Mouse (Mus musculus) forebrain, embryonic 14.5 days (tissue): ENCODE results near the gene Tmem51. TPM values are rescaled to one million over a fixed set of nuclear protein-coding genes. Genes with fewer than 3 reads are reported as not detected.

Experiments
- ATAC-seq: fragments of 200-750 bp; cut with Nextera tagmentation; 2 replicates; pipeline ENCODE4 v1.8.0; 2017; ENCODE audit warnings: mild to moderate bottlenecking, moderate library complexity
- DNase-seq: peaks from one replicate; pipeline ENCODE4 v3.0.0-alpha.2; 2015; ENCODE audit warnings: low spot score
- H3K27ac ChIP-seq: fragments of 300-500 bp; sonication (generic); 2 replicates; pipeline ENCODE4 v1.5.1; 2014; ENCODE audit warnings: low read depth, mild to moderate bottlenecking, control low read depth, low read length, moderate library complexity
- H3K27me3 ChIP-seq: fragments of 300-500 bp; sonication (generic); replicated peaks from 2 replicates; pipeline ENCODE4 v1.6.1; 2014; ENCODE audit warnings: low read length, control low read depth, mixed read lengths; ENCODE audit not compliant: control insufficient read depth, insufficient read depth
- H3K36me3 ChIP-seq: fragments of 300-500 bp; sonication (generic); 2 replicates; pipeline ENCODE4 v1.6.1; 2014; ENCODE audit warnings: low read length, control low read depth; ENCODE audit not compliant: control insufficient read depth, insufficient read depth
- H3K4me1 ChIP-seq: fragments of 300-500 bp; sonication (generic); 2 replicates; pipeline ENCODE4 v1.6.1; 2014; ENCODE audit warnings: antibody characterized with exemption, low read length, control low read depth; ENCODE audit not compliant: control insufficient read depth, insufficient read depth
- H3K4me2 ChIP-seq: fragments of 300-500 bp; sonication (generic); 2 replicates; pipeline ENCODE4 v1.6.1; 2014; ENCODE audit warnings: mild to moderate bottlenecking, control low read depth, low read length
- H3K4me3 ChIP-seq: fragments of 300-500 bp; sonication (generic); 2 replicates; pipeline ENCODE4 v1.5.1; 2014; ENCODE audit warnings: low read depth, low read length, control low read depth
- H3K9ac ChIP-seq: fragments of 300-500 bp; sonication (generic); 2 replicates; pipeline ENCODE4 v1.6.1; 2014; ENCODE audit warnings: mild to moderate bottlenecking, low read length, control low read depth, moderate library complexity
- H3K9me3 ChIP-seq: fragments of 300-500 bp; sonication (generic); replicated peaks from 2 replicates; pipeline ENCODE4 v1.6.1; 2016; ENCODE audit warnings: low read length, control low read depth, mixed read lengths; ENCODE audit not compliant: control insufficient read depth
- WGBS: fragments of 180-500 bp; shearing (Covaris S2); extraction: QIAGEN DNeasy Blood & Tissue Kit; methylation state at CpG from one replicate; pipeline ENCODE4 v1.1.7; 2014; 5-methylcytosine and 5-hydroxymethylcytosine counted together
- polyA plus RNA-seq: library from polyadenylated mRNA; unstranded; fragments of >200 nt; fragmentation: Nextera tagmentation; extraction: Ambion mirVana; gene quantifications from 2 replicates; pipeline ENCODE4 v1.2.1, GENCODE M21; 2014

The Tmem51 gene
- polyA plus RNA-seq, 1 experiment from 2014 or later = 6.5 TPM

- no peaks in the 10 kb centered on the region for H3K27me3 ChIP-seq
- whole genome bisulfite sequencing = 89% methylated on average over 2 of the region's 2 CpGs
- no peaks in the 10 kb centered on the region for H3K9me3 ChIP-seq
- DNase-seq (no peak), ATAC-seq (no peak)
- no peak overlapping the region for H3K4me3 ChIP-seq
- H3K4me2 ChIP-seq = no peak overlapping the region
- H3K36me3 ChIP-seq = no peaks in the 10 kb centered on the region
- no peaks in the 10 kb centered on the region for H3K4me1 ChIP-seq
- no peak overlapping the region for H3K9ac ChIP-seq
- H3K27ac ChIP-seq = no peak overlapping the region
These were observed 59.6 kb downstream of the Tmem51 start for GRCm38 (mm10) chr4:142024536-142024935.

DNA sequence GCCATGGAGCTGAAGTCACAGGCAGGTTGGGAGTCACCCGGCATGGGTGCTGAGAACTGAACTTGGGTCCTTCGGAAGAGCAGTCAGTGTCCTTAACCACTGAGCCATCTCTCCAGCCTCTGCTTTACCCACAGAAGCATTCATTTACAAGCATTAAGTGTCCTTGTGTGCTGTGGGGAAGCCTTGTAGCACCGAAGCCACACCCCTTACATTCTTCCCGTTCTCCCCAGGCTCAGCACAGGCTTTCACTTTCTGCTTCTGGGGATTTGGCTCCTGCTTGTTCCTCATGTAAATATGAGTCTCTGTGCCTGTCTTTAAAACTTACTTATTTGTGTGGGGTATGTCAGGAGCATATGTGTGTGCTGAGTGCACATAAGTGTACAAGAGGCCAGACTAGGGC lies 60.9 kb downstream of the Tmem51 start:
- Histone ChIP-seq H3K9ac (no peak overlapping the region), H3K27me3 (no peaks in the 10 kb centered on the region), H3K4me1 (no peaks in the 10 kb centered on the region), H3K27ac (no peak overlapping the region), H3K4me2 (no peak overlapping the region), H3K36me3 (no peaks in the 10 kb centered on the region), H3K9me3 (no peaks in the 10 kb centered on the region), H3K4me3 (no peak overlapping the region)
- WGBS = 77% methylated on average over 4 of the region's 4 CpGs
- ATAC-seq = no peak
- no peak for DNase-seq

- WGBS = 66% methylated on average over 15 of the region's 15 CpGs
- Histone ChIP-seq H3K9me3 (no peaks in the 10 kb centered on the region), H3K27ac (no peak overlapping the region), H3K4me3 (no peak overlapping the region), H3K9ac (no peak overlapping the region), H3K4me2 (no peak overlapping the region), H3K36me3 (no peaks in the 10 kb centered on the region), H3K4me1 (no peaks in the 10 kb centered on the region), H3K27me3 (no peaks in the 10 kb centered on the region)
- no peak for ATAC-seq
- DNase-seq = no peak
These were observed 66.4 kb downstream of the Tmem51 start for GRCm38 (mm10) chr4:142017686-142018085.

DNA sequence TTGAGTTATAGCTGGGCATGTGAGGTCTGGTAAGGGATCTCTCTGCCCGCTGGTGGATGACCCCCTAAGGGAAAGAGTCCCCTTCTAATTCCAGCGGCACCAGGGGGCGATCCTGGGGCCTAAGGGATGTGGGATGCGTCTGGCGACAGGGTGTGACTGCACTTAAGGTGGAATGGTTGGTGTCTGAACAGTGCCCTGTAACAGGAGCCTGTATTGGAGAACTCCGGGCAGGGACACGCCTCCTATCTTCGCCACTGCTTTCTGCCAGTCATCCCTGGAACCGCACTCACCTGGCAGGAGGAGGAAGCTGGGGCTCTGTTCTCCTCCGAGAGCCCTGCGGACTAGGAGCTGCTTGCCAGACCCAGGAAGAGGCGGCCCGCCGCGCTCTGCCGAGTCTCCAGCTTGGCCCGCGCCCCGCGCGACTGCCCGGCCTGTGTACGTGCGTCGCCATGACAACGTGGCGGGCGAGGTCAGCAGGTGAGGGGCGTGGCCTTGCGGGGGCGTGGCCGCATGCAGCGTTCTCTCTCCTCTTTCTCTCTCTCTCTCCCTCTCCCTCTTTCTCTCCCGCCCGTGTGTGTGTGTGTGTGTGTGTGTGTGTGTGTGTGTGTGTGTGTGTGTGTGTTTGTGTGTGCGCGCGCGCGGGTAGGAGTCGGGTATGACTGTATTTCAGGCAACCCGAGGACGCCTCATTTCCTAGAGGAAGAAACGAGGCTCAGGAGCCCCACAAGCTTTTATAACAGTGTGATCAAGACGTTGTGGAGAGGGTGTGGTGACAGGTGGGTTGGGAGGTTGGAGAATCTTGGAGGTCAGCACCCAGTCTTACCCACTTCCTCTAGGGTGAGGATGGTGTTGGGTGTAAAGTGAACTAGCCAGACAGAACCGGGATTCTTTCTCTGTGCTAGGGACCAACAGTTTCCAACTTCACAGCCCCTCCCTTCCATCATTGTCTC lies 69.2 kb downstream of the Tmem51 start, which contains the start of gene Fhad1:
Gene Fhad1 (minus strand): TSS at position 424 of the 950 bp plus-strand sequence.
- Histone ChIP-seq H3K36me3 (no peaks in the 10 kb centered on the region), H3K4me2 (peak within 1 kb of the TSS; percentile 70), H3K9ac (peak within 1 kb of the TSS; percentile 50), H3K4me1 (no peaks in the 10 kb centered on the region), H3K9me3 (no peaks in the 10 kb centered on the region), H3K27ac (0 out of 2 replicates have a peak within 1 kb of the TSS, but pooled peaks have one; percentile 33), H3K4me3 (peak within 1 kb of the TSS; percentile 33), H3K27me3 (no peaks in the 10 kb centered on the region)
- ATAC-seq = peak; percentile 86
- DNase-seq = peak; percentile 80
- WGBS = 2% methylated on average over 43 of the region's 46 CpGs

DNA sequence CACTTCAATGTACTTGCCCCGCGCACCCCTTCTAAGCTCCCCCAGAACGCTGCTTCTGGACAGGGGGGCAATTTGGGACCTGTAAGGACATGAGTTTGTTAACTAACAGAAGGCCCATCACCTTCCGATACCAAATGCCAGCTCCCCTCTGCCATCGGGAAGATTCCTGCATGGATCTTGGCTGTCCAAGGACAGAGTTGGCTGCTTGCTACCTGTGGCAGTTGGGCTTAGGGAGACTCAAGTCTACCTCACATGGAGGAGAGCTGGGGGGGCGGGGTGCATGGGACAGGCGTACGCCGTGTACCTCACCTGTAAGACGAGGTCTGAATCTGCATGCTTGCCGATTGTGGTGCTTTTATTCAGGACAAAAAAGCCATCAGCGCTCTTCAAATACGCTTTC lies 72.9 kb downstream of the Tmem51 start:
- no peak overlapping the region for H3K9ac ChIP-seq
- no peaks in the 10 kb centered on the region for H3K9me3 ChIP-seq
- no peak for ATAC-seq
- no peaks in the 10 kb centered on the region for H3K4me1 ChIP-seq
- H3K4me3 ChIP-seq = no peak overlapping the region
- WGBS = 89% methylated on average over 13 of the region's 13 CpGs
- no peak overlapping the region for H3K27ac ChIP-seq
- no peak for DNase-seq
- no peak overlapping the region for H3K4me2 ChIP-seq
- no peaks in the 10 kb centered on the region for H3K36me3 ChIP-seq
- no peaks in the 10 kb centered on the region for H3K27me3 ChIP-seq

- H3K9ac ChIP-seq = no peak overlapping the region
- H3K4me2 ChIP-seq = no peak overlapping the region
- DNase-seq = no peak
- H3K27ac ChIP-seq = no peak overlapping the region
- H3K4me3 ChIP-seq = no peak overlapping the region
- 79% methylated on average over 7 of the region's 7 CpGs for WGBS
- H3K9me3 ChIP-seq = no peaks in the 10 kb centered on the region
- H3K36me3 ChIP-seq = no peaks in the 10 kb centered on the region
- no peaks in the 10 kb centered on the region for H3K27me3 ChIP-seq
- H3K4me1 ChIP-seq = no peaks in the 10 kb centered on the region
- no peak for ATAC-seq
These were observed 73.7 kb downstream of the Tmem51 start for GRCm38 (mm10) chr4:142010441-142010840.

GRCm38 (mm10) chr4:142008206-142008605 lies 75.9 kb downstream of the Tmem51 start:
- no peak overlapping the region for H3K27ac ChIP-seq
- no peaks in the 10 kb centered on the region for H3K27me3 ChIP-seq
- no peak overlapping the region for H3K9ac ChIP-seq
- 65% methylated on average over 11 of the region's 11 CpGs for WGBS
- H3K36me3 ChIP-seq = no peaks in the 10 kb centered on the region
- no peaks in the 10 kb centered on the region for H3K9me3 ChIP-seq
- H3K4me3 ChIP-seq = no peak overlapping the region
- no peak overlapping the region for H3K4me2 ChIP-seq
- ATAC-seq = no peak
- H3K4me1 ChIP-seq = no peaks in the 10 kb centered on the region
- DNase-seq = no peak

GRCm38 (mm10) chr4:142000581-142000980 lies 83.5 kb downstream of the Tmem51 start:
- no peaks in the 10 kb centered on the region for H3K27me3 ChIP-seq
- no peaks in the 10 kb centered on the region for H3K9me3 ChIP-seq
- peaks cover 8% of the 10 kb centered on the region for H3K4me1 ChIP-seq
- WGBS = 68% methylated on average over 9 of the region's 9 CpGs
- H3K27ac ChIP-seq = no peak overlapping the region
- no peak overlapping the region for H3K9ac ChIP-seq
- H3K36me3 ChIP-seq = no peaks in the 10 kb centered on the region
- H3K4me3 ChIP-seq = no peak overlapping the region
- no peak overlapping the region for H3K4me2 ChIP-seq
- DNase-seq (no peak), ATAC-seq (no peak)

GRCm38 (mm10) chr4:141999494-142000074 lies 84.5 kb downstream of the Tmem51 start:
- H3K36me3 ChIP-seq = no peaks in the 10 kb centered on the region
- ATAC-seq (no peak), DNase-seq (no peak)
- peaks cover 8% of the 10 kb centered on the region for H3K4me1 ChIP-seq
- no peaks in the 10 kb centered on the region for H3K9me3 ChIP-seq
- H3K4me3 ChIP-seq = no peak overlapping the region
- 57% methylated on average over 7 of the region's 7 CpGs for WGBS
- no peak overlapping the region for H3K9ac ChIP-seq
- no peak overlapping the region for H3K27ac ChIP-seq
- H3K27me3 ChIP-seq = no peaks in the 10 kb centered on the region
- H3K4me2 ChIP-seq = no peak overlapping the region
